Mouse (Mus musculus) stomach, embryonic 16.5 days (tissue): ENCODE measurements around the gene 3110082I17Rik. TPM values are rescaled to one million over a fixed set of nuclear protein-coding genes. Genes with fewer than 3 reads are reported as not detected.

Experiments
- ATAC-seq: fragments of 200-750 bp; cut with Nextera tagmentation; 2 replicates; pipeline ENCODE4 v1.8.0; 2017; ENCODE audit warnings: moderate number of reproducible peaks, moderate TSS enrichment; ENCODE audit not compliant: insufficient read depth, low FRiP score
- H3K27ac ChIP-seq: fragments of 300-500 bp; sonication (generic); 2 replicates; pipeline ENCODE4 v1.5.1; 2014; ENCODE audit warnings: low read length
- H3K27me3 ChIP-seq: fragments of 300-500 bp; sonication (generic); 2 replicates; pipeline ENCODE4 v1.6.1; 2014; ENCODE audit warnings: low read length, control low read depth, mixed read lengths; ENCODE audit not compliant: control insufficient read depth, insufficient read depth
- H3K36me3 ChIP-seq: fragments of 300-500 bp; sonication (generic); 2 replicates; pipeline ENCODE4 v1.6.1; 2014; ENCODE audit warnings: low read length; ENCODE audit not compliant: control insufficient read depth, insufficient read depth
- H3K4me1 ChIP-seq: fragments of 300-500 bp; sonication (generic); 2 replicates; pipeline ENCODE4 v1.6.1; 2014; ENCODE audit warnings: low read length, control low read depth, mixed read lengths; ENCODE audit not compliant: control insufficient read depth, insufficient read depth
- H3K4me2 ChIP-seq: fragments of 300-500 bp; sonication (generic); 2 replicates; pipeline ENCODE4 v1.6.1; 2014; ENCODE audit warnings: low read depth, low read length, mixed read lengths
- H3K4me3 ChIP-seq: fragments of 300-500 bp; sonication (generic); replicated peaks from 2 replicates; pipeline ENCODE4 v1.5.1; 2014; ENCODE audit warnings: mild to moderate bottlenecking, low read length
- H3K9ac ChIP-seq: fragments of 300-500 bp; sonication (generic); 2 replicates; pipeline ENCODE4 v1.6.1; 2014; ENCODE audit warnings: low read length
- H3K9me3 ChIP-seq: fragments of 300-500 bp; sonication (generic); replicated peaks from 2 replicates; pipeline ENCODE4 v1.6.1; 2016; ENCODE audit warnings: low read length, control low read depth; ENCODE audit not compliant: control insufficient read depth
- WGBS: fragments of 180-500 bp; shearing (Covaris S2); extraction: QIAGEN DNeasy Blood & Tissue Kit; methylation state at CpG from one replicate; pipeline ENCODE4 v1.1.7; 2014; 5-methylcytosine and 5-hydroxymethylcytosine counted together
- polyA plus RNA-seq: library from polyadenylated mRNA; unstranded; fragments of >200 nt; fragmentation: Nextera tagmentation; extraction: Ambion mirVana; gene quantifications from 2 replicates; pipeline ENCODE4 v1.2.1, GENCODE M21; 2015

Gene 3110082I17Rik
- polyA plus RNA-seq, 1 experiment from 2014 or later: 35.7 TPM

GRCm38 (mm10) chr5:139418110-139418509, 42.2 kb downstream of the 3110082I17Rik start:
- no peak for ATAC-seq
- H3K27ac ChIP-seq: no peak overlapping the region
- no peak overlapping the region for H3K4me3 ChIP-seq
- WGBS: 64% methylated on average over 2 of the region's 2 CpGs
- H3K9ac ChIP-seq: no peak overlapping the region
- H3K9me3 ChIP-seq: peaks cover 6% of the 10 kb centered on the region; the same call in 1 of the 2 replicates
- H3K4me2 ChIP-seq: no peak overlapping the region
- H3K27me3 ChIP-seq: no peaks in the 10 kb centered on the region
- H3K36me3 ChIP-seq: no peaks in the 10 kb centered on the region
- H3K4me1 ChIP-seq: peaks cover 9% of the 10 kb centered on the region; the same call in 1 of the 2 replicates

GRCm38 (mm10) chr5:139417480-139417879, 42.8 kb downstream of the 3110082I17Rik start:
- no peak overlapping the region for H3K4me3 ChIP-seq
- H3K27ac ChIP-seq: no peak overlapping the region
- H3K4me1 ChIP-seq: peaks cover 3% of the 10 kb centered on the region; the same call in 1 of the 2 replicates
- ATAC-seq: no peak
- no peaks in the 10 kb centered on the region for H3K36me3 ChIP-seq
- H3K4me2 ChIP-seq: no peak overlapping the region
- WGBS: 84% methylated on average over 3 of the region's 3 CpGs
- H3K9ac ChIP-seq: no peak overlapping the region
- peaks cover 6% of the 10 kb centered on the region; the same call in 1 of the 2 replicates for H3K9me3 ChIP-seq
- H3K27me3 ChIP-seq: no peaks in the 10 kb centered on the region

- Histone ChIP-seq H3K9me3 (peaks cover 6% of the 10 kb centered on the region; the same call in 1 of the 2 replicates), H3K36me3 (no peaks in the 10 kb centered on the region), H3K9ac (no peak overlapping the region), H3K4me2 (no peak overlapping the region), H3K27ac (no peak overlapping the region), H3K4me1 (peaks cover 2% of the 10 kb centered on the region; the same call in 1 of the 2 replicates), H3K4me3 (no peak overlapping the region), H3K27me3 (no peaks in the 10 kb centered on the region)
- 85% methylated on average over 4 of the region's 4 CpGs for WGBS
- ATAC-seq: no peak
Measured at GRCm38 (mm10) chr5:139416942-139417341, 43.4 kb downstream of the 3110082I17Rik start.

- H3K36me3 ChIP-seq: no peaks in the 10 kb centered on the region
- H3K4me3 ChIP-seq: no peak overlapping the region
- H3K9ac ChIP-seq: no peak overlapping the region
- H3K4me2 ChIP-seq: no peak overlapping the region
- no peak overlapping the region for H3K27ac ChIP-seq
- ATAC-seq: no peak
- WGBS: 87% methylated on average over 5 of the region's 5 CpGs
- peaks cover 6% of the 10 kb centered on the region; the same call in 1 of the 2 replicates for H3K9me3 ChIP-seq
- H3K4me1 ChIP-seq: peaks cover 2% of the 10 kb centered on the region; the same call in 1 of the 2 replicates
- H3K27me3 ChIP-seq: no peaks in the 10 kb centered on the region
Measured at GRCm38 (mm10) chr5:139415001-139415400, 45.3 kb downstream of the 3110082I17Rik start.

- Histone ChIP-seq H3K4me1 (peaks cover 7% of the 10 kb centered on the region), H3K9me3 (peaks cover 6% of the 10 kb centered on the region; the same call in 1 of the 2 replicates), H3K36me3 (no peaks in the 10 kb centered on the region), H3K27ac (no peak overlapping the region), H3K9ac (no peak overlapping the region), H3K4me2 (no peak overlapping the region), H3K27me3 (no peaks in the 10 kb centered on the region), H3K4me3 (no peak overlapping the region)
- ATAC-seq: no peak
- WGBS: 74% methylated on average over 4 of the region's 4 CpGs
Measured at GRCm38 (mm10) chr5:139413545-139413944, 46.8 kb downstream of the 3110082I17Rik start.

- H3K9ac ChIP-seq: no peak overlapping the region
- H3K4me1 ChIP-seq: peaks cover 7% of the 10 kb centered on the region
- no peak overlapping the region for H3K4me3 ChIP-seq
- H3K4me2 ChIP-seq: no peak overlapping the region
- 63% methylated on average over 15 of the region's 15 CpGs for WGBS
- H3K27me3 ChIP-seq: no peaks in the 10 kb centered on the region
- H3K36me3 ChIP-seq: no peaks in the 10 kb centered on the region
- ATAC-seq: no peak
- no peaks in the 10 kb centered on the region for H3K9me3 ChIP-seq
- no peak overlapping the region for H3K27ac ChIP-seq
Measured at GRCm38 (mm10) chr5:139411665-139412314, 48.5 kb downstream of the 3110082I17Rik start.

- H3K4me3 ChIP-seq: no peak overlapping the region
- no peaks in the 10 kb centered on the region for H3K27me3 ChIP-seq
- no peaks in the 10 kb centered on the region for H3K36me3 ChIP-seq
- H3K4me2 ChIP-seq: no peak overlapping the region
- 89% methylated on average over 6 of the region's 6 CpGs for WGBS
- no peak overlapping the region for H3K27ac ChIP-seq
- no peaks in the 10 kb centered on the region for H3K9me3 ChIP-seq
- peaks cover 7% of the 10 kb centered on the region for H3K4me1 ChIP-seq
- ATAC-seq: no peak
- H3K9ac ChIP-seq: no peak overlapping the region
Measured at GRCm38 (mm10) chr5:139411117-139411516, 49.2 kb downstream of the 3110082I17Rik start.

- H3K36me3 ChIP-seq: no peaks in the 10 kb centered on the region
- H3K9me3 ChIP-seq: no peaks in the 10 kb centered on the region
- ATAC-seq: no peak
- H3K4me1 ChIP-seq: peaks cover 11% of the 10 kb centered on the region
- no peaks in the 10 kb centered on the region for H3K27me3 ChIP-seq
- no peak overlapping the region for H3K9ac ChIP-seq
- H3K4me3 ChIP-seq: no peak overlapping the region
- H3K27ac ChIP-seq: no peak overlapping the region
- 82% methylated on average over 4 of the region's 4 CpGs for WGBS
- no peak overlapping the region for H3K4me2 ChIP-seq
Measured at GRCm38 (mm10) chr5:139410056-139410455, 50.3 kb downstream of the 3110082I17Rik start.

- peak; percentile 60; the same call in 1 of the 2 replicates for ATAC-seq
- H3K27ac ChIP-seq: peak overlapping the region; percentile 64; the same call in 1 of the 2 replicates
Measured at GRCm38 (mm10) chr5:139409412-139409811, 50.9 kb downstream of the 3110082I17Rik start.

More at GRCm38 (mm10) chr5:139409412-139409811, 50.9 kb downstream of the 3110082I17Rik start:
- 0 out of 2 replicates have a peak overlapping the region, but pooled peaks have one; percentile 17 for H3K9ac ChIP-seq
- H3K4me3 ChIP-seq: no peak overlapping the region
- WGBS: 66% methylated on average over 12 of the region's 12 CpGs
- H3K27me3 ChIP-seq: no peaks in the 10 kb centered on the region
- H3K36me3 ChIP-seq: no peaks in the 10 kb centered on the region
- H3K9me3 ChIP-seq: no peaks in the 10 kb centered on the region
- H3K4me2 ChIP-seq: no peak overlapping the region
- peaks cover 11% of the 10 kb centered on the region for H3K4me1 ChIP-seq
